17 mouse cellular contexts compared by ENCODE assay signal in genomic region chr3:65950831-65951365, GRCm38 (mm10). TPM values are rescaled to one million over a fixed set of nuclear protein-coding genes. Genes with fewer than 3 reads are reported as not detected.
DNase-seq lines count a peak whose midpoint lies in the region; ATAC-seq lines count a peak whose summit lies in the region.
"Had no signal": no experiment of that assay in that cellular context is flagged by ENCODE, and none has a peak within 500 bp of the region (broad histone marks: within the 10 kb centered on the region; RNA-seq: fewer than 3 reads in every experiment).

No protein-coding gene starts in this region.

- peaks cover 43% of the 10 kb centered on the region for H3K36me3 ChIP-seq in macrophage (ENCODE audit: inconsistent target)

- WGBS in macrophage (ENCODE audit: missing documents) = 82% methylated on average over 4 of the region's 4 CpGs

- intact Hi-C loops in gastrocnemius, postnatal 36 days (cut with DNase I) = no loop called here

- no peak overlapping the region for H3K4me3 ChIP-seq in macrophage (ENCODE audit: inconsistent target)
- H3K4me3 ChIP-seq: erythroblast, embryonic 14.5 days; gastrocnemius, adult 2 months; hindbrain, embryonic 13.5 days; intestine, embryonic 15.5 days; liver, embryonic 13.5 days had no signal

- ATAC-seq in cerebellum, adult (ENCODE audit: insufficient number of reproducible peaks, low FRiP score, low TSS enrichment) = peak; percentile 92
- ATAC-seq: forebrain, embryonic 16.5 days; intestine, embryonic 15.5 days had no signal

- peaks cover 96% of the 10 kb centered on the region for H3K79me2 ChIP-seq in macrophage (ENCODE audit: inconsistent target)

- no peak for DNase-seq in cerebellum, postnatal 4 days (ENCODE audit: low spot score in 2 of 2)
- peak; percentile 54 for DNase-seq in NIH3T3 (ENCODE audit: low read depth)
- peak; percentile 45 for DNase-seq in cerebellum, adult 8-10 months
- DNase-seq in layer of hippocampus, adult 8-10 months (ENCODE audit: low spot score in 2 of 2) = no peak
- no peak for DNase-seq in gastrocnemius, postnatal 36 days
- no peak for DNase-seq in thymus, postnatal 0 days (ENCODE audit: low spot score)
- DNase-seq: adrenal gland, postnatal 10 days; gastrocnemius, adult 2 months; liver, embryonic 13.5 days; midbrain, embryonic 14.5 days; thymus, adult 18-20 months had no signal

- peak overlapping the region; percentile 67 for H3K27ac ChIP-seq in macrophage
- H3K27ac ChIP-seq: hindbrain, embryonic 13.5 days; intestine, embryonic 15.5 days; liver, embryonic 13.5 days had no signal

RNA-seq across cellular contexts. Expression of gene Ccnl1, which starts 7.2 kb away (rescaled TPM):
- 1,000 to 10,000 TPM in 21 of 26 experiments, 100 to 1,000 TPM in 5; 862 to 4,016 (median 1,637) TPM for total RNA-seq in macrophage (2018; cell fraction: chromatin; rRNA removed)
- 100 to 1,000 TPM in 3 of 26 experiments, 10 to 100 TPM in 23; 25.5 to 128 (median 65.5) TPM for total RNA-seq in macrophage (2018; cell fraction: cytosol; rRNA removed)
- total RNA-seq in macrophage (2018; cell fraction: nucleus; rRNA removed) = 1,000 to 10,000 TPM in 12 of 26 experiments, 100 to 1,000 TPM in 14; 362 to 2,858 (median 990) TPM
- polyA plus RNA-seq in macrophage (2018) = 45.8 to 98.1 TPM (median 64.9 TPM) in 3 replicates
- 10 to 100 TPM; 60.5 to 74.3 (median 61.4) TPM for total RNA-seq in layer of hippocampus, adult 8-10 months (2022)
- 10 to 100 TPM; 11.6 to 19.3 TPM for total RNA-seq in gastrocnemius, postnatal 36 days (2021)
- polyA plus RNA-seq in thymus, postnatal 0 days (2015; fragmentation: Nextera tagmentation; extraction: Ambion mirVana) = 153 and 155 TPM in 2 replicates

Comparison
In these comparisons a context has a peak if more than half of its experiments do, and no peak if none do; other contexts are left out.
1. DNase-seq: peak in NIH3T3 (single experiment) and cerebellum, adult 8-10 months (single experiment); none in cerebellum, postnatal 4 days (0 of 2), layer of hippocampus, adult 8-10 months (0 of 2), gastrocnemius, postnatal 36 days (0 of 2) and thymus, postnatal 0 days (single experiment).